Mouse (Mus musculus) kidney, postnatal 14 days (tissue): ENCODE results near the gene Rp9.
"Not testable (repeated sequence)": the region's sequence is repeated elsewhere in the genome, so short reads cannot be mapped to it uniquely, and the experiment has no call there.

Experiments used
- DNase-seq: peaks from one replicate; pipeline ENCODE4 v3.0.0; 2022; ENCODE audit warnings: mixed read lengths

Rp9 gene

GRCm38 (mm10) chr9:22457142-22457835 is 12.3 kb downstream of the Rp9 start:
- no peak for DNase-seq

DNA sequence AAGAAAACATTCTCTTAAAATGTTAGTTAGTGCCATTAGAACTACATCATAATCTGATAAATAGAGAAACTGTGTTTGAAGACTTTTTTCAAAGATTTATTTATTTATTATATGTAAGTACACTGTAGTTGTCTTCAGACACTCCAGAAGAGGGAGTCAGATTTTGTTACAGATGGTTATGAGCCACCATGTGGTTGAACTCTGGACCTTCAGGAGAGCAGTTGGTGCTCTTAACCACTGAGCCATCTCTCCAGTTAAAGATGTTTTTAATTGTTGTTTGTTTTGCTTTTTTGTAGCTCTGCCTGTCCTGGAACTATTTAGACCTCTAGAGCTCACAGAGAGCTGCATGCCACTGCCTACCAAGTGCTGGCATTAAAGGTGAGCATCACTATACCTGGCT is 14.5 kb downstream of the Rp9 start:
- no peak for DNase-seq

- not testable (repeated sequence) for DNase-seq
Measured at GRCm38 (mm10) chr9:22453990-22454389, 15.6 kb downstream of the Rp9 start, which contains the start of gene Gm17545. Gm17545 (plus strand) TSS chr9:22454290.

DNA sequence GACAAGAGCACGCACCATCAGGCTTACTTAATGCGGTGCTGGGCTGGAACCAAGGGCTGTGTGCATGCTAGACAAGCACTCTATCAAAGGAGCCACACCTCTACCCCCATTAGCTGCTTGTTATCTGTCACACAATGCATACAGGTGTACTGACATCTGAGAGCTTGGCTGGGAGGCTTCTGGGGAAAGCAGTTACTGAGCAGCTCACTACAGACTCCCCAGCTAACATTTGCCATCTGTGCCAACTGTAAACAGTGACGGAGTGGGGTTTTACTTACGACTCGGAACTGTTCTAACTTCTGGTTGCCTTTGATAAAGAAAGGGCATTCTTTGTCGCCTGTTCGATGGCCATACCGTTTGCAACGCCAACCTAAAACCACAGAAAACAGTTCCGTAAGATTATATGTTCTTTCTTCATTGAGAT is 16.0 kb downstream of the Rp9 start:
- no peak for DNase-seq

- no peak for DNase-seq
Measured at GRCm38 (mm10) chr9:22452697-22453096, 16.8 kb downstream of the Rp9 start.

- DNase-seq: no peak
Measured at GRCm38 (mm10) chr9:22449209-22449608, 20.3 kb downstream of the Rp9 start.

- DNase-seq: no peak
Measured at GRCm38 (mm10) chr9:22448420-22448819, 21.1 kb downstream of the Rp9 start.

DNA sequence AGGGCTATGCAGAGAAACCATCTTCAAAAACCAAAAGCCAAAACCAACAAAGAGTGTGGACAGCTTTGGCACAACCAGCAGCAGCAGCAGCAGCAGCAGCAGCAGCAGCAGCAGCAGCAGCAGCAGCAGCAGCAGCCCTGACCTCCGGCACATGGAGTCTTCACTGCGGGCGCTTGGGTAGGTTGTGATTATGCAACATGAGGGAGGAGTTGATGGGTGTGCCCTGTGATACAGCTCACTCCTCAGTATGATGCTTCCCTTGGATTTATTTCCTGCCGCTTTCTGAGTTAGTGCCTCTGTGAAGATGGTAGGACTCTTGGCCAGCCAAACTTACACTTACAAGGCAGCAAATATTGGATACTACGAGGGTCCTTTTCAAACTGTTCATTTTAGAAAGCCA is 22.3 kb downstream of the Rp9 start:
- DNase-seq: no peak

DNA sequence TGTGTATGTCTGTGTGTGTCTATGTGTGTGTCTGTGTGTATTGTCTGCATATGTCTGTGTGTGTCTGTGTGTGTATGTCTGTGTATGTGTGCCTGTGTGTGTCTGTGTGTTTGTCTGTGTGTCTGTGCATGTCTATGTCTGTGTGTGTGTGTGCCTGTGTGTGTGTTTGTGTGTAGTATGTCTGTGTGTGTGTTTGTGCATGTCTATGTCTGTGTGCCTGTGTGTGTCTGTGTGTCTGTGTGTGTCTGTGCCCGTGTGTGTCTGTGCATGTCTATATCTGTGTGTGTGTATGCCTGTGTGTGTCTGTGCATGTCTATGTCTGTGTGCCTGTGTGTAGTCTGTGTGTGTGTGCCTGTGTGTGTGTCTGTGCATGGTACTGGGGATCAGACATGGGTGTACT is 24.4 kb downstream of the Rp9 start:
- no peak for DNase-seq

GRCm38 (mm10) chr9:22443157-22443556 is 26.4 kb downstream of the Rp9 start:
- no peak for DNase-seq

DNA sequence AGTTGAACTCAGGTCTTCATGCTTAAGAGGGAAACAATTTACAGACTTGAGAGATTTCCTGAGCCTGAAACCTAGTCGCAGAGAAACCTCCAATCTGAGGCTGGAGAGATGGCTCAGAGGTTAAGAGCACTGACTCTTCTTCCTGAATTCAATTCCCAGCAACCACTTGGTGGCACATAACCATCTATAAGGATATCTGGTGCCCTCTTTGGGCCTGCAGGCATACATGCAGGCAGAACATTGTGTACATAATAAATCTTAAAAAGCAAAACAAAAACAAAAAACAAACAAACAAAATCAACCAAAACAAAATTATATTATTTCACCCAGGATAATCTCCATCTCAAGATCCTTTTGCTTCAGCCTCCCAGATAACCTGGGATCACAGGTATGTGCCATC is 30.7 kb downstream of the Rp9 start:
- no peak for DNase-seq

GRCm38 (mm10) chr9:22434101-22434500 is 35.4 kb downstream of the Rp9 start:
- no peak for DNase-seq

DNA sequence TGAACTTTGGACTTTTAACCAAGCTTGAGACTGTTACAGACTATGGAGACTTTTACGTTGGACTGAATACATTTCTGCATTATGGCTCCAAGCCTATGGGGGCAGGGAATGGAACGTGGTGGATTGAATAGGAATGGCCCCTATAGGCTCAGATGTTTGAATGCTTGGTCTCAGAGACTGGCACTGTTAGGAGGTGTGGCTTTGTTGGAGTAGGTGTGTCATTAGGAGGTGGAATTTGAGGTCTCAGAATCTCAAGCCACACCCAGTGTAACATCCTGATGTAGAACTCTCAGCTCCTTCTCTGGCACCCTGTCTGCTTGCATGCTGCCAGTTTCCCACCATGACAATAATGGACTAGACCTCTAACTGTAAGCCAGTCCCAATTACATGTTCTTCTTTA is 36.3 kb downstream of the Rp9 start:
- DNase-seq: no peak

- DNase-seq: peak; percentile 16
Measured at GRCm38 (mm10) chr9:22430315-22430840, 39.2 kb downstream of the Rp9 start.

- peak; percentile 41 for DNase-seq
Measured at GRCm38 (mm10) chr9:22429533-22430241, 39.9 kb downstream of the Rp9 start.

DNA sequence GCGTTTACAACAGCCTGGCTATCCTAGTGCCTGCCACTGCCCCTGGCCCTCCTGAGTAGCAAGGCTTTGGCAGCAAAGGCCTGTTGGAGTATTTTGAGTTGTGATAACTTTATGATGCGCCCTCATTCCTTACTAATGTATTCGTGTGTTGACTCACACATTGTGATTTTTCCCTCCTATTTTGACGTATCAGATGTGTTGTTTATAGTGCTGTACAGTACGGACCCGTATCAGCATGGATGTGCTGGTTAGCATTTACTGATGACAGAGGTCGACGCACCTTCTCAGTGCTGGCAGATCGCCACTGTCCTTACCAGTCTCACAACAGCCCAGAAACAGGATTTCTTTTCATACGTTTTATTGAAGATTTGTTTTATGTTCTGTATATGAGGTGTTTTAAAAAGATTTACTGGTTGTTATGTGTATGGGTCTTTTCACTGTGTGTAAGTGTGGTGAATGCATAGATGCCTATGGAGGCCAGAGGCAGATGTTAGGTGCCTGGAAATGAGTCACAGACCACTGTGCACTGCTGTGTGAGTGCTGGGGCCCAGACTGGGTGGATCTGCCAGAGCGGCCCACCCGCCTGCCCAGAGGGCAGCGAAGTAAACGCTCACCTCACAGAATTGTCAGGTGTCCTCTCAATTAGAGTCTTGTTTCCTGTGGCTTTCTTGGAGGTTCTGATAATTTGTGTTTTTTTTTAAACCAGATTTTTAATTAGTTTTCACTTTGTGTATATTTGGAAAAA is 40.7 kb downstream of the Rp9 start:
- no peak for DNase-seq

- DNase-seq: no peak
Measured at GRCm38 (mm10) chr9:22428028-22428665, 41.4 kb downstream of the Rp9 start.

DNA sequence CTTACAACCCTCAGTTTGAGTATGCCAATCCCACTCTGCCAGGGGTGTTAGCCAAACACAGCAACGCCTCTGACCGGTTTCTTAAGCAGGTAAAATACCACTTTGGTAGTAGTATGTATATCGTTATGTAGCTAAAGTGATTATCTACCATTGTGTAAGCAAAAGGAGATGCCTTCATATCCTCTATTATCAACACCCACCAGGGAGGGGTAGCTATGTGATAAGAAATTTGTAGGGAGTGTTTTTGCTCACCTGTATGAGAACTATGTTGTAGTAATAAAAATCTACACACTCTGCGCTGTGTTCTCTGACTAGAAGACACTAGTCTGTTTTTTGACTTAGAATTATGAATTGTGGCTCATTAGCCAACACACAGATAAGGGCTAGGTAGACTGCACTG is 44.8 kb downstream of the Rp9 start:
- DNase-seq: no peak

- no peak for DNase-seq
Measured at GRCm38 (mm10) chr9:22424196-22424595, 45.3 kb downstream of the Rp9 start.

DNA sequence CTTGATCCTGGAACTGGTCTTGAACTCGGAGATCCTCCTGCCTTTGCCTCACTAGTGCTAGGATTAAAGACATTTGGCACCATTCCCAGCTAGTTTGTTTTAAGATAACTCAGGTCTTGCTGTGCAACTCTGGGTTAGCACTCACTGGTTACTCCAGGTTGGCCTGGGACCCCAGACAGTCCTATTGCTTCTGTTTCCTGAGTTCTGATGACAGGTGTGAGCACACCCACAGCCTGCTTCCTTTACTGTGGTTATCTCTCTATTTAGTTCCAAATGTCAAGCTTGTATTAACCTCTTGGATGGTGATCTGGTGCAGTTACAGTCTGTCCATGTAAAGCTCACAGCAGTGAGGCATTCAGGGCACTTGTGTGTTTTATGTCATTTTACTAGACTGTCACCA is 46.0 kb downstream of the Rp9 start:
- DNase-seq: no peak

DNA sequence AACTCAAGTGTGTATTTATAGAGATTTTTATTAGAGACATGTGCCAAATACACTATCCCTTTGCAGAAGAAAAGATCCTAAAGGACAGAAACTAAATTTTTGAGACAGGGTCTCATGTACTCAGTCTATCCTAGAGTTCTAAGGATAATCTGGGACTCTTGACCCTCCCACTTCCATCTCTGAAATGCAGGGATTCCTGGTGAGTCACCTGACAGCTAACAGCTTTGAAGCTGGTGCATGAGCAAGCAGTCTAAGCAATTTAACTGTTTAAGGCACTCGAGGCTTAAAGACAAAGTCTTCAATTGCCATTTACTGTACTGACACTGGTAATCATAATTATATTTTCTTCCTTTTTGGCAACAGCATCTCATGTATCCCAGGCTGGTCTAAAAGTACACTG is 47.0 kb downstream of the Rp9 start:
- no peak for DNase-seq

DNA sequence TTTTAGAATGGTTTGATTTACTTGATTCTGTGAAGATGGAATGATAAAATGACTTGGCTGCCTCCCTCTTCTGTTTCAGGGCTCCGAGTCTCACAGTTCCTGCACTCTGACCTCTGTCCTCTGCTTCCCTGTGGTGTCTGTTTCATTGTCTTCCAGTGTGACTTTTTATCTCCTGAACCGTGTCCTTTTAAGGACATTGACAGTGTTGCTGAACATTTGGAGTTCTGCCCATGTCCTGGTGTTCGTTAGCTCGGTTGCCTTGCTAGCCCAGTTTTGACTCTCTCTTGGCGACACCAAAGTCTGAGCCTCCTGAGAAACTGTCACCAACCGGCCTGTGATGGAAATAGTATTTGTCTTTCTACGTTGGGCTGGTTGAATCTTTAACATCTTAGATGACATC is 49.1 kb downstream of the Rp9 start:
- DNase-seq: no peak

DNA sequence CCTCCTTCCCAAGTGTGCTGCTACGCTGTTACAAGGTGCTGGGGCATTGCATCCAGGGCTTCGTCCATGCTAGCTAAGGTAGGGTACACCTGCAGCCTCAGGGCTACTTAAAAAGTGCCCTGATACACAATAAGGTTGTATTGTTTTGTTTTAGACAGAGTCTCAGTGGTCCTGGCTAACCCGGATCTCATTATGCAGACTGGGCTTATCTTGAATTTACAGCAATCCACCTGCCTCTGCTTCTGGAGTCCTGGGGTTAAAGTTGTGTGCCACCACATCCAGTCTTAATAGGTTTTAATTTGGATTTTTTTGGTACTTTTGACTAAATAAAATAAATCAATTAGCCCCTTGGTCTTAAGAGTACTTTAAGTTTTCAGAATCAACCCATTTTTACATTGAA is 49.7 kb downstream of the Rp9 start:
- no peak for DNase-seq
